Mouse (Mus musculus): ENCODE measurements at regions not wholly inside any gene's neighbourhood (a gene's known extent, or its start where the extent isn't known, plus 50 kb on each side); places are given as distances from the start of the nearest gene placed in this dataset.

GRCm38 (mm10) chr12:99039497-99040322, 119.3 kb downstream of the Ttc8 start:
- no peaks in the 10 kb centered on the region for H3K79me2 ChIP-seq (ENCODE audit: control insufficient read depth, insufficient read depth, low read length)
- DNase-seq (ENCODE audit: extremely low read depth, low read depth, low spot score) = no peak
- H3K9ac ChIP-seq (ENCODE audit: low read depth, low read length) = no peak overlapping the region
- H3K27me3 ChIP-seq (ENCODE audit: control insufficient read depth, insufficient read depth, low read length) = no peaks in the 10 kb centered on the region; the same call in 1 of the 2 replicates
- WGBS = 70% methylated on average over 9 of the region's 9 CpGs
- no peaks in the 10 kb centered on the region for H3K36me3 ChIP-seq (ENCODE audit: control insufficient read depth, insufficient read depth, low read length)
- no peak overlapping the region for H3K4me3 ChIP-seq (ENCODE audit: insufficient read depth, low read depth, low read length)
- no peaks in the 10 kb centered on the region for H3K4me1 ChIP-seq (ENCODE audit: control insufficient read depth, insufficient read depth, low read length)
- no peak for TF ChIP-seq CTCF (IDR thresholded peaks at IDR 0.05; ENCODE audit: low read depth, low read length)
- TF ChIP-seq POLR2A (IDR thresholded peaks at IDR 0.05; ENCODE audit: extremely low read depth, insufficient read depth, low read length) = no peak
- no peak overlapping the region for H3K27ac ChIP-seq (replicated peaks; ENCODE audit: insufficient read depth, low read depth, low read length)

DNA sequence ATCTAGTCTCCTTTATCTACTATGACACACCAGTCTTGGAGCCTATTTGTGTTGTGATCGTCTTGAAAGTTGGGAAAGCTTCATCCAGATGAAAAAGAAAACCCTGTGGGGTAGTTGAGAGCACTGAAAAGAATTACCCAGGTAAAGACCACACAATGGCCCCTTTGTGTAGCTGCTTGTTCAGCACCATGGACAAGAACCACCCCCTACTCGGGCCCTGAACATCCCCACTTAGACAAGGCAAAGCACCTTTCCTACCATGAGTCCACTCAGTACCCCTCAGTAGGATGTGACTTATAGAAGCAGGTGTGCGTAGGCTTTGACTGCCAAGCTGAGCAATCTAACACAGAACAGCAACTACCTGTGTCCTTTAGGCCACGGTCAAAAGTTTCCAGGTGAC, 121.2 kb downstream of the Ttc8 start:
- Histone ChIP-seq H3K79me2 (ENCODE audit: control insufficient read depth, insufficient read depth, low read length) (no peaks in the 10 kb centered on the region), H3K36me3 (ENCODE audit: control insufficient read depth, insufficient read depth, low read length) (no peaks in the 10 kb centered on the region), H3K4me1 (ENCODE audit: control insufficient read depth, insufficient read depth, low read length) (no peaks in the 10 kb centered on the region), H3K9ac (ENCODE audit: low read depth, low read length) (no peak overlapping the region), H3K27ac (replicated peaks; ENCODE audit: insufficient read depth, low read depth, low read length) (no peak overlapping the region), H3K4me3 (ENCODE audit: insufficient read depth, low read depth, low read length) (no peak overlapping the region), H3K27me3 (ENCODE audit: control insufficient read depth, insufficient read depth, low read length) (no peaks in the 10 kb centered on the region; the same call in 1 of the 2 replicates)
- TF ChIP-seq CTCF (IDR thresholded peaks at IDR 0.05; ENCODE audit: low read depth, low read length) (no peak), POLR2A (IDR thresholded peaks at IDR 0.05; ENCODE audit: extremely low read depth, insufficient read depth, low read length) (no peak)
- WGBS = 68% methylated on average over 4 of the region's 4 CpGs
- no peak for DNase-seq (ENCODE audit: extremely low read depth, low read depth, low spot score)

DNA sequence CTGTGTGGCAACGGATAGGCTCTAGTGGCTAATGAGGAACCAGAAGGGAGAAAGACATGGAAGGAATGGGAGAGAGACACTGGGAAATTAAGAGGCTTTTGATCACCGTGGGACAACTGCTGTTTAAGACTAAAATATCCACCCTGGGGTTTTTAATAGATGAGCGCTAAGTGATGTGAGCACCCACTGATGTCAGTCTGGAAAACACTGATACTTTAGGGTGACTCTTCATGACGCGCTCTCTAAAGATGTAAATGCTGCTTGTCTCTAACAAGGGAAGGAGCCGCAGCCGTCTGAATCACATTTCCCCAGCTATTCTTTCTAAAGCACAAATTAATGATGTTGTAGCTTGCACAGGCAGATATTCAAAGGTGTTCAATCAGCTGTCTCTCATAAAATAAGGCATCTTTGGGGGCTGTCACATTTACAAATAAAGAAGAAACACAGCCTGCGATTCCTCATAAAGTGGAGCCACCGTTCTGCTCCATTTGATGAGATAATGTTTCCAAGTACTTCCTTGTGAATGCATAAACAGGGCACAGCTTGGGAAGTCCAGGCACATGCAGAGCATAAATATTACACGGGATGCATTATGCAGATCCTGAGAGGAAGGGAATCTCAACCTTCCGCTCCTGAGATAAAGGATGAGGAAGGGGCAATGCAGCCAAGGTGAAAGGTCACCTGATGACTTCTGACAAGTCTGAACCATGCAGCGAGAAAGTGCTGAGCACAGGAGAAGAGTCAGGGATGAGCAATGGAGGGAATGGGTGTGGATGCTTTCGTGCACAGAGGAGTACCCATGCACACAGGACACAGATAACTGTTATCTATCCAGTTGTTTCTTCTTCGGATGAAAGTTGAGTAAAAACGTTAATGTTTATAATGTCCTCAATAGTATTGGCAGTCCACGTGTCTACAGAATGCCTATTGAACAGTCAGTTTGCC, 122.8 kb downstream of the Ttc8 start:
- DNase-seq (ENCODE audit: extremely low read depth, low read depth, low spot score) = no peak
- H3K4me3 ChIP-seq (ENCODE audit: insufficient read depth, low read depth, low read length) = no peak overlapping the region
- H3K79me2 ChIP-seq (ENCODE audit: control insufficient read depth, insufficient read depth, low read length) = no peaks in the 10 kb centered on the region
- no peak for TF ChIP-seq POLR2A (IDR thresholded peaks at IDR 0.05; ENCODE audit: extremely low read depth, insufficient read depth, low read length)
- no peak for TF ChIP-seq CTCF (IDR thresholded peaks at IDR 0.05; ENCODE audit: low read depth, low read length)
- no peaks in the 10 kb centered on the region; the same call in 1 of the 2 replicates for H3K27me3 ChIP-seq (ENCODE audit: control insufficient read depth, insufficient read depth, low read length)
- H3K27ac ChIP-seq (replicated peaks; ENCODE audit: insufficient read depth, low read depth, low read length) = no peak overlapping the region
- H3K36me3 ChIP-seq (ENCODE audit: control insufficient read depth, insufficient read depth, low read length) = no peaks in the 10 kb centered on the region
- no peak overlapping the region for H3K9ac ChIP-seq (ENCODE audit: low read depth, low read length)
- 75% methylated on average over 16 of the region's 16 CpGs for WGBS
- no peaks in the 10 kb centered on the region for H3K4me1 ChIP-seq (ENCODE audit: control insufficient read depth, insufficient read depth, low read length)

- H3K4me3 ChIP-seq (ENCODE audit: insufficient read depth, low read depth, low read length) = no peak overlapping the region
- no peaks in the 10 kb centered on the region for H3K36me3 ChIP-seq (ENCODE audit: control insufficient read depth, insufficient read depth, low read length)
- no peaks in the 10 kb centered on the region for H3K79me2 ChIP-seq (ENCODE audit: control insufficient read depth, insufficient read depth, low read length)
- H3K27ac ChIP-seq (replicated peaks; ENCODE audit: insufficient read depth, low read depth, low read length) = no peak overlapping the region
- no peak overlapping the region for H3K9ac ChIP-seq (ENCODE audit: low read depth, low read length)
- 65% methylated on average over 5 of the region's 5 CpGs for WGBS
- DNase-seq (ENCODE audit: extremely low read depth, low read depth, low spot score) = no peak
- H3K4me1 ChIP-seq (ENCODE audit: control insufficient read depth, insufficient read depth, low read length) = no peaks in the 10 kb centered on the region
- no peaks in the 10 kb centered on the region; the same call in 1 of the 2 replicates for H3K27me3 ChIP-seq (ENCODE audit: control insufficient read depth, insufficient read depth, low read length)
- no peak for TF ChIP-seq CTCF (IDR thresholded peaks at IDR 0.05; ENCODE audit: low read depth, low read length)
- TF ChIP-seq POLR2A (IDR thresholded peaks at IDR 0.05; ENCODE audit: extremely low read depth, insufficient read depth, low read length) = no peak
Measured at GRCm38 (mm10) chr12:99044477-99044876, 124.1 kb downstream of the Ttc8 start.

- no peak for TF ChIP-seq CTCF (IDR thresholded peaks at IDR 0.05; ENCODE audit: low read depth, low read length)
- TF ChIP-seq POLR2A (IDR thresholded peaks at IDR 0.05; ENCODE audit: extremely low read depth, insufficient read depth, low read length) = no peak
- no peaks in the 10 kb centered on the region for H3K4me1 ChIP-seq (ENCODE audit: control insufficient read depth, insufficient read depth, low read length)
- 59% methylated on average over 2 of the region's 2 CpGs for WGBS
Measured at GRCm38 (mm10) chr12:99050426-99050825, 130.1 kb downstream of the Ttc8 start.

More at GRCm38 (mm10) chr12:99050426-99050825, 130.1 kb downstream of the Ttc8 start:
- H3K4me3 ChIP-seq (ENCODE audit: insufficient read depth, low read depth, low read length) = no peak overlapping the region
- no peaks in the 10 kb centered on the region for H3K27me3 ChIP-seq (ENCODE audit: control insufficient read depth, insufficient read depth, low read length)
- no peaks in the 10 kb centered on the region for H3K36me3 ChIP-seq (ENCODE audit: control insufficient read depth, insufficient read depth, low read length)
- no peaks in the 10 kb centered on the region for H3K79me2 ChIP-seq (ENCODE audit: control insufficient read depth, insufficient read depth, low read length)
- no peak for DNase-seq (ENCODE audit: extremely low read depth, low read depth, low spot score)
- H3K9ac ChIP-seq (ENCODE audit: low read depth, low read length) = no peak overlapping the region
- no peak overlapping the region for H3K27ac ChIP-seq (replicated peaks; ENCODE audit: insufficient read depth, low read depth, low read length)
